Mouse (Mus musculus): ENCODE data around the gene Tpm4. TPM values are rescaled to one million over a fixed set of nuclear protein-coding genes. Genes with fewer than 3 reads are reported as not detected.

The Tpm4 gene
- polyA plus RNA-seq, 1 experiment from 2014 or later, result 197 TPM

- WGBS, result under 1% methylated on average over 62 of the region's 62 CpGs
- Histone ChIP-seq H3K4me2 (ENCODE audit: low read length) (peak overlapping the region; percentile 94), H3K9me3 (ENCODE audit: control insufficient read depth, low read length) (no peaks in the 10 kb centered on the region), H3K27ac (replicated peaks; ENCODE audit: low read depth, low read length) (peak overlapping the region; percentile 86), H3K36me3 (ENCODE audit: control insufficient read depth, insufficient read depth, low read length) (peaks cover 22% of the 10 kb centered on the region), H3K27me3 (ENCODE audit: control insufficient read depth, insufficient read depth, low read length) (no peaks in the 10 kb centered on the region), H3K4me3 (replicated peaks; ENCODE audit: low read depth, low read length) (peak overlapping the region; percentile 77), H3K4me1 (ENCODE audit: control insufficient read depth, insufficient read depth, low read length) (peaks cover 16% of the 10 kb centered on the region; the same call in 1 of the 2 replicates), H3K9ac (replicated peaks; ENCODE audit: low read length) (peak overlapping the region; percentile 80)
- peak; percentile 68 for ATAC-seq (ENCODE audit: low FRiP score, low TSS enrichment)
- DNase-seq, result peak; percentile 70
Observed at GRCm38 (mm10) chr8:72135446-72136301, 899 bp downstream of the Tpm4 start.

- Histone ChIP-seq H3K9ac (replicated peaks; ENCODE audit: low read length) (peak overlapping the region; percentile 80), H3K4me1 (ENCODE audit: control insufficient read depth, insufficient read depth, low read length) (peaks cover 16% of the 10 kb centered on the region; the same call in 1 of the 2 replicates), H3K9me3 (ENCODE audit: control insufficient read depth, low read length) (no peaks in the 10 kb centered on the region), H3K36me3 (ENCODE audit: control insufficient read depth, insufficient read depth, low read length) (peaks cover 29% of the 10 kb centered on the region), H3K4me2 (ENCODE audit: low read length) (peak overlapping the region; percentile 94), H3K4me3 (replicated peaks; ENCODE audit: low read depth, low read length) (peak overlapping the region; percentile 77), H3K27ac (replicated peaks; ENCODE audit: low read depth, low read length) (peak overlapping the region; percentile 86), H3K27me3 (ENCODE audit: control insufficient read depth, insufficient read depth, low read length) (no peaks in the 10 kb centered on the region)
- 1% methylated on average over 18 of the region's 18 CpGs for WGBS
- 0 out of 2 replicates have a peak, but pooled peaks have one; percentile 5 for ATAC-seq (ENCODE audit: low FRiP score, low TSS enrichment)
- DNase-seq, result peak; percentile 75
Observed at GRCm38 (mm10) chr8:72136302-72136978, 1.7 kb downstream of the Tpm4 start.

- DNase-seq, result no peak
- no peak overlapping the region for H3K4me3 ChIP-seq (replicated peaks; ENCODE audit: low read depth, low read length)
Observed at GRCm38 (mm10) chr8:72137431-72137830, 2.7 kb downstream of the Tpm4 start.

GRCm38 (mm10) chr8:72138456-72138855 is 3.7 kb downstream of the Tpm4 start:
- Histone ChIP-seq H3K9ac (replicated peaks; ENCODE audit: low read length) (no peak overlapping the region), H3K27me3 (ENCODE audit: control insufficient read depth, insufficient read depth, low read length) (no peaks in the 10 kb centered on the region), H3K36me3 (ENCODE audit: control insufficient read depth, insufficient read depth, low read length) (peaks cover 49% of the 10 kb centered on the region), H3K27ac (replicated peaks; ENCODE audit: low read depth, low read length) (no peak overlapping the region), H3K4me2 (ENCODE audit: low read length) (no peak overlapping the region), H3K9me3 (ENCODE audit: control insufficient read depth, low read length) (no peaks in the 10 kb centered on the region), H3K4me3 (replicated peaks; ENCODE audit: low read depth, low read length) (no peak overlapping the region), H3K4me1 (ENCODE audit: control insufficient read depth, insufficient read depth, low read length) (peaks cover 16% of the 10 kb centered on the region; the same call in 1 of the 2 replicates)
- ATAC-seq (ENCODE audit: low FRiP score, low TSS enrichment) (no peak), DNase-seq (no peak)
- 97% methylated on average over 5 of the region's 5 CpGs for WGBS

More at GRCm38 (mm10) chr8:72137431-72137830, 2.7 kb downstream of the Tpm4 start:
- Histone ChIP-seq H3K9ac (replicated peaks; ENCODE audit: low read length) (no peak overlapping the region), H3K27ac (replicated peaks; ENCODE audit: low read depth, low read length) (no peak overlapping the region), H3K4me2 (ENCODE audit: low read length) (peak overlapping the region; percentile 94), H3K9me3 (ENCODE audit: control insufficient read depth, low read length) (no peaks in the 10 kb centered on the region), H3K4me1 (ENCODE audit: control insufficient read depth, insufficient read depth, low read length) (peaks cover 16% of the 10 kb centered on the region; the same call in 1 of the 2 replicates), H3K36me3 (ENCODE audit: control insufficient read depth, insufficient read depth, low read length) (peaks cover 39% of the 10 kb centered on the region), H3K27me3 (ENCODE audit: control insufficient read depth, insufficient read depth, low read length) (no peaks in the 10 kb centered on the region)
- ATAC-seq (ENCODE audit: low FRiP score, low TSS enrichment), result no peak
- 96% methylated on average over 2 of the region's 2 CpGs for WGBS

GRCm38 (mm10) chr8:72143256-72143824 is 8.6 kb downstream of the Tpm4 start:
- 92% methylated on average over 13 of the region's 13 CpGs for WGBS
- no peak overlapping the region for H3K4me2 ChIP-seq (ENCODE audit: low read length)
- H3K36me3 ChIP-seq (ENCODE audit: control insufficient read depth, insufficient read depth, low read length), result peaks cover 92% of the 10 kb centered on the region
- H3K9ac ChIP-seq (replicated peaks; ENCODE audit: low read length), result no peak overlapping the region
- no peak for DNase-seq
- no peak overlapping the region for H3K27ac ChIP-seq (replicated peaks; ENCODE audit: low read depth, low read length)
- H3K9me3 ChIP-seq (ENCODE audit: control insufficient read depth, low read length), result no peaks in the 10 kb centered on the region
- H3K4me3 ChIP-seq (replicated peaks; ENCODE audit: low read depth, low read length), result no peak overlapping the region
- H3K4me1 ChIP-seq (ENCODE audit: control insufficient read depth, insufficient read depth, low read length), result no peaks in the 10 kb centered on the region
- no peaks in the 10 kb centered on the region for H3K27me3 ChIP-seq (ENCODE audit: control insufficient read depth, insufficient read depth, low read length)
- ATAC-seq (ENCODE audit: low FRiP score, low TSS enrichment), result no peak

GRCm38 (mm10) chr8:72144345-72144975 is 9.7 kb downstream of the Tpm4 start:
- no peak overlapping the region for H3K4me2 ChIP-seq (ENCODE audit: low read length)
- H3K36me3 ChIP-seq (ENCODE audit: control insufficient read depth, insufficient read depth, low read length), result peaks cover 89% of the 10 kb centered on the region
- no peak overlapping the region for H3K9ac ChIP-seq (replicated peaks; ENCODE audit: low read length)
- no peaks in the 10 kb centered on the region for H3K4me1 ChIP-seq (ENCODE audit: control insufficient read depth, insufficient read depth, low read length)
- DNase-seq (no peak), ATAC-seq (ENCODE audit: low FRiP score, low TSS enrichment) (no peak)
- H3K4me3 ChIP-seq (replicated peaks; ENCODE audit: low read depth, low read length), result no peak overlapping the region
- 94% methylated on average over 5 of the region's 5 CpGs for WGBS
- no peaks in the 10 kb centered on the region for H3K27me3 ChIP-seq (ENCODE audit: control insufficient read depth, insufficient read depth, low read length)
- H3K27ac ChIP-seq (replicated peaks; ENCODE audit: low read depth, low read length), result no peak overlapping the region
- no peaks in the 10 kb centered on the region for H3K9me3 ChIP-seq (ENCODE audit: control insufficient read depth, low read length)

- Histone ChIP-seq H3K36me3 (ENCODE audit: control insufficient read depth, insufficient read depth, low read length) (peaks cover 89% of the 10 kb centered on the region), H3K27me3 (ENCODE audit: control insufficient read depth, insufficient read depth, low read length) (no peaks in the 10 kb centered on the region), H3K4me2 (ENCODE audit: low read length) (no peak overlapping the region), H3K4me1 (ENCODE audit: control insufficient read depth, insufficient read depth, low read length) (no peaks in the 10 kb centered on the region), H3K4me3 (replicated peaks; ENCODE audit: low read depth, low read length) (no peak overlapping the region), H3K9me3 (ENCODE audit: control insufficient read depth, low read length) (no peaks in the 10 kb centered on the region), H3K9ac (replicated peaks; ENCODE audit: low read length) (no peak overlapping the region), H3K27ac (replicated peaks; ENCODE audit: low read depth, low read length) (no peak overlapping the region)
- DNase-seq (no peak), ATAC-seq (ENCODE audit: low FRiP score, low TSS enrichment) (no peak)
- 93% methylated on average over 3 of the region's 3 CpGs for WGBS
Observed at GRCm38 (mm10) chr8:72145511-72145910, 10.7 kb downstream of the Tpm4 start.

- no peak for ATAC-seq (ENCODE audit: low FRiP score, low TSS enrichment)
- peaks cover 85% of the 10 kb centered on the region for H3K36me3 ChIP-seq (ENCODE audit: control insufficient read depth, insufficient read depth, low read length)
Observed at GRCm38 (mm10) chr8:72146056-72146455, 11.3 kb downstream of the Tpm4 start.

More at GRCm38 (mm10) chr8:72146056-72146455, 11.3 kb downstream of the Tpm4 start:
- no peak for DNase-seq
- H3K27ac ChIP-seq (replicated peaks; ENCODE audit: low read depth, low read length), result no peak overlapping the region
- H3K4me3 ChIP-seq (replicated peaks; ENCODE audit: low read depth, low read length), result no peak overlapping the region
- 95% methylated on average over 1 of the region's 1 CpGs for WGBS
- H3K9me3 ChIP-seq (ENCODE audit: control insufficient read depth, low read length), result no peaks in the 10 kb centered on the region
- H3K4me1 ChIP-seq (ENCODE audit: control insufficient read depth, insufficient read depth, low read length), result no peaks in the 10 kb centered on the region
- no peaks in the 10 kb centered on the region for H3K27me3 ChIP-seq (ENCODE audit: control insufficient read depth, insufficient read depth, low read length)
- no peak overlapping the region for H3K9ac ChIP-seq (replicated peaks; ENCODE audit: low read length)
- no peak overlapping the region for H3K4me2 ChIP-seq (ENCODE audit: low read length)

Measured in midbrain, embryonic 14.5 days (tissue).